In the genomic region with DNA sequence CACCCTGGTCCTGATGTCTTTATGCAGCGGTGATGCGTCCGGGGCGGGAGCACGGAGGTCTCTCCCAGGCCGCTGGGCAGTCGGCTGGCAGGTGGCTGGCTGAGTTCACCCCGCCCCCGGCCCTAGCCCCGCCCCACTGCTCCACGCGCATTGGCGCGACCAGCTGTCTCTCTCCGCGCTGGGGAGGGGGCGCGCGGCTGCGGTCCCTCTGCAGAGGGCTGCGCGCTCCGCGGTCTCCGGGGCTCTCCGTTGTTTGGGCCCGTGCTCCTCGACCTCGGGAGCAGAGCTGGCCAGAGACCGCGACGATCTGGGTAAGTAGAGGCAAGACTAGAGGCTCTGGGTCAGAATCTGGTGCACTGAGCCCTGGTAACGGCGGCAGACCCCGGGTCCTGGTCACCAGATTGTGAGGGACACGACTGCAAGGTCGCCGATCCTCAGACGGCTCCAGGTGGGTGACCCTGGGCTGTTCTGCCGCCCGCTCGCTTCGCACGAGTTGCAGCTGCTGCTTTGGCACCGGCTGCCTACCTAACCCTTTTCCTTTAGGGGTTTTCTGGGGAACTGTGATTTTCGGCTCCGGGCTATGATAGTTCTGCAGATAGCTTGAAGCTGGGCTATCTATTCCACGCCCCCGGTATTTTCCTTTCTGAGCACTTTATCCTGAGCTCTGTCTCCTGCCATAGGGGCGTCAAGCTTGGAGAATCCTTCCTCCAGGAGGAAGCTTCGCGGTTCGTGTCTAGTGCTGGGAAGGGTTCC, we compare ENCODE assay signal across 8 mouse cellular contexts. TPM values are rescaled to one million over a fixed set of nuclear protein-coding genes. Genes with fewer than 3 reads are reported as not detected.
DNase-seq lines count a peak whose midpoint lies in the region; ATAC-seq lines count a peak whose summit lies in the region.

A gene (plus strand): TSS at position 213 of the 753 bp plus-strand sequence.

- no peak for DNase-seq in kidney, adult 18-20 months
- DNase-seq in cerebellum, postnatal 4 days (ENCODE audit: low spot score in 2 of 2), result peak; percentile 72 to 88
- peak; percentile 43 for DNase-seq in gastrocnemius, postnatal 14 days
- peak; percentile 83 for DNase-seq in intestine, embryonic 14.5 days (ENCODE audit: low spot score)
- DNase-seq in liver, embryonic 11.5 days (ENCODE audit: low spot score), result peak; percentile 67
- peak; percentile 38 for DNase-seq in naive thymus-derived CD4-positive, alpha-beta T cell, adult 2 months (ENCODE audit: low read depth)

- H3K4me3 ChIP-seq in kidney, embryonic 14.5 days (ENCODE audit: low read length), result peak within 1 kb of the TSS; percentile 55
- peak within 1 kb of the TSS; percentile 53 for H3K4me3 ChIP-seq in intestine, embryonic 14.5 days (ENCODE audit: low read depth, low read length)
- H3K4me3 ChIP-seq in liver, embryonic 11.5 days (ENCODE audit: low read depth, low read length), result peak within 1 kb of the TSS; percentile 56
- H3K4me3 ChIP-seq in stomach, embryonic 16.5 days (replicated peaks; ENCODE audit: low read length), result peak within 1 kb of the TSS; percentile 66

- H3K27me3 ChIP-seq in kidney, embryonic 14.5 days (ENCODE audit: control insufficient read depth, insufficient read depth, low read length), result no peaks in the 10 kb centered on the region
- H3K27me3 ChIP-seq in intestine, embryonic 14.5 days (replicated peaks; ENCODE audit: control insufficient read depth, insufficient read depth, low read length), result no peaks in the 10 kb centered on the region
- H3K27me3 ChIP-seq in liver, embryonic 11.5 days (replicated peaks; ENCODE audit: control insufficient read depth, insufficient read depth, low read length), result no peaks in the 10 kb centered on the region
- no peaks in the 10 kb centered on the region for H3K27me3 ChIP-seq in stomach, embryonic 16.5 days (ENCODE audit: control insufficient read depth, insufficient read depth, low read length)

- peak within 1 kb of the TSS; percentile 85 for H3K4me2 ChIP-seq in kidney, embryonic 14.5 days (replicated peaks; ENCODE audit: low read depth, low read length)
- H3K4me2 ChIP-seq in intestine, embryonic 14.5 days (ENCODE audit: low read length), result peak within 1 kb of the TSS; percentile 91
- H3K4me2 ChIP-seq in liver, embryonic 11.5 days, result peak within 1 kb of the TSS; percentile 86
- H3K4me2 ChIP-seq in stomach, embryonic 16.5 days (ENCODE audit: low read depth, low read length), result peak within 1 kb of the TSS; percentile 98

- no peaks in the 10 kb centered on the region; the same call in 1 of the 2 replicates for H3K4me1 ChIP-seq in kidney, embryonic 14.5 days (ENCODE audit: control insufficient read depth, insufficient read depth, low read length)
- no peaks in the 10 kb centered on the region; the same call in 1 of the 2 replicates for H3K4me1 ChIP-seq in intestine, embryonic 14.5 days (replicated peaks; ENCODE audit: control insufficient read depth, insufficient read depth, low read length)
- H3K4me1 ChIP-seq in liver, embryonic 11.5 days (replicated peaks; ENCODE audit: control insufficient read depth, insufficient read depth, low read length), result peaks cover 5% of the 10 kb centered on the region; the same call in 1 of the 2 replicates
- H3K4me1 ChIP-seq in stomach, embryonic 16.5 days (ENCODE audit: control insufficient read depth, insufficient read depth, low read length), result peaks cover 2% of the 10 kb centered on the region

- H3K36me3 ChIP-seq in kidney, embryonic 14.5 days (ENCODE audit: control insufficient read depth, insufficient read depth, low read length), result peaks cover 9% of the 10 kb centered on the region; the same call in 1 of the 2 replicates
- peaks cover 12% of the 10 kb centered on the region for H3K36me3 ChIP-seq in intestine, embryonic 14.5 days (ENCODE audit: control insufficient read depth, insufficient read depth, low read length)
- H3K36me3 ChIP-seq in liver, embryonic 11.5 days (ENCODE audit: control insufficient read depth, insufficient read depth, low read length), result peaks cover 12% of the 10 kb centered on the region; the same call in 1 of the 2 replicates
- H3K36me3 ChIP-seq in stomach, embryonic 16.5 days (ENCODE audit: control insufficient read depth, insufficient read depth, low read length), result no peaks in the 10 kb centered on the region

- no peak within 1 kb of the TSS for H3K27ac ChIP-seq in kidney, embryonic 14.5 days (ENCODE audit: low read depth, low read length)
- H3K27ac ChIP-seq in intestine, embryonic 14.5 days (ENCODE audit: low read depth), result no peak within 1 kb of the TSS
- no peak within 1 kb of the TSS for H3K27ac ChIP-seq in liver, embryonic 11.5 days (ENCODE audit: low read depth, low read length)
- H3K27ac ChIP-seq in stomach, embryonic 16.5 days (ENCODE audit: low read length), result no peak within 1 kb of the TSS

- intact Hi-C loops in gastrocnemius, postnatal 14 days (cut with DNase I; ENCODE audit: low total_unique reads), result no loop called here

- WGBS in kidney, embryonic 14.5 days, result 1% methylated on average over 53 of the region's 53 CpGs
- 2% methylated on average over 52 of the region's 53 CpGs for WGBS in intestine, embryonic 14.5 days
- WGBS in liver, embryonic 11.5 days, result 2% methylated on average over 53 of the region's 53 CpGs
- WGBS in stomach, embryonic 16.5 days, result 2% methylated on average over 53 of the region's 53 CpGs

- peak; percentile 97 for ATAC-seq in kidney, embryonic 14.5 days (ENCODE audit: low FRiP score, low TSS enrichment)
- peak; percentile 93 for ATAC-seq in intestine, embryonic 14.5 days (replicated peaks; ENCODE audit: low FRiP score, low TSS enrichment, low read depth)
- peak; percentile 87 for ATAC-seq in liver, embryonic 11.5 days (replicated peaks; ENCODE audit: low FRiP score)
- peak; percentile 93 for ATAC-seq in stomach, embryonic 16.5 days (ENCODE audit: insufficient read depth, low FRiP score)

- peak within 1 kb of the TSS; percentile 61 for H3K9ac ChIP-seq in kidney, embryonic 14.5 days (ENCODE audit: low read depth, low read length)
- H3K9ac ChIP-seq in intestine, embryonic 14.5 days (ENCODE audit: low read length), result peak within 1 kb of the TSS; percentile 50
- peak within 1 kb of the TSS; percentile 51 for H3K9ac ChIP-seq in liver, embryonic 11.5 days (ENCODE audit: low read depth, low read length)
- H3K9ac ChIP-seq in stomach, embryonic 16.5 days (ENCODE audit: low read length), result peak within 1 kb of the TSS; percentile 73

- H3K9me3 ChIP-seq in kidney, embryonic 14.5 days (ENCODE audit: control insufficient read depth, low read length), result no peaks in the 10 kb centered on the region
- H3K9me3 ChIP-seq in intestine, embryonic 14.5 days (ENCODE audit: control insufficient read depth, low read length), result no peaks in the 10 kb centered on the region
- no peaks in the 10 kb centered on the region for H3K9me3 ChIP-seq in liver, embryonic 11.5 days (ENCODE audit: control insufficient read depth, low read length)
- no peaks in the 10 kb centered on the region for H3K9me3 ChIP-seq in stomach, embryonic 16.5 days (replicated peaks; ENCODE audit: control insufficient read depth, low read length)

RNA-seq across cellular contexts. Expression of the gene that starts here (rescaled TPM):
- polyA plus RNA-seq in kidney, embryonic 14.5 days (2014; fragmentation: Nextera tagmentation; extraction: Ambion mirVana), result 0.96 and 1.7 TPM in 2 replicates
- total RNA-seq in gastrocnemius, postnatal 14 days (2021), result 1 to 10 TPM; 1.0 to 1.5 TPM
- polyA plus RNA-seq in intestine, embryonic 14.5 days (2014; fragmentation: Nextera tagmentation; extraction: Ambion mirVana), result 4.2 and 5.1 TPM in 2 replicates
- 2.4 and 2.8 TPM in 2 replicates for polyA plus RNA-seq in liver, embryonic 11.5 days (2014; fragmentation: Nextera tagmentation; extraction: Ambion mirVana)
- polyA plus RNA-seq in stomach, embryonic 16.5 days (2015; fragmentation: Nextera tagmentation; extraction: Ambion mirVana), result 4.8 TPM in 2 replicates
